Mouse (Mus musculus) midbrain, embryonic 16.5 days (tissue): ENCODE measurements around the gene Plcg1. TPM values are rescaled to one million over a fixed set of nuclear protein-coding genes. Genes with fewer than 3 reads are reported as not detected.

Experiments used
- ATAC-seq: fragments of 200-750 bp; cut with Nextera tagmentation; 2 replicates; pipeline ENCODE4 v1.8.0; 2017; ENCODE audit warnings: moderate TSS enrichment
- H3K27ac ChIP-seq: fragments of 300-500 bp; sonication (generic); 2 replicates; pipeline ENCODE4 v1.5.1; 2014; ENCODE audit warnings: mild to moderate bottlenecking, low read length, mixed read lengths
- H3K27me3 ChIP-seq: fragments of 300-500 bp; sonication (generic); 2 replicates; pipeline ENCODE4 v1.6.1; 2014; ENCODE audit warnings: low read depth, low read length, mixed read lengths; ENCODE audit not compliant: control insufficient read depth, insufficient read depth
- H3K36me3 ChIP-seq: fragments of 300-500 bp; sonication (generic); 2 replicates; pipeline ENCODE4 v1.6.1; 2014; ENCODE audit warnings: mild to moderate bottlenecking, low read length, moderate library complexity, mixed read lengths; ENCODE audit not compliant: control insufficient read depth, insufficient read depth
- H3K4me1 ChIP-seq: fragments of 300-500 bp; sonication (generic); 2 replicates; pipeline ENCODE4 v1.6.1; 2014; ENCODE audit warnings: mild to moderate bottlenecking, low read length, mixed read lengths; ENCODE audit not compliant: control insufficient read depth, insufficient read depth
- H3K4me2 ChIP-seq: fragments of 300-500 bp; sonication (generic); 2 replicates; pipeline ENCODE4 v1.6.1; 2014; ENCODE audit warnings: mild to moderate bottlenecking, low read length, mixed read lengths
- H3K4me3 ChIP-seq: fragments of 300-500 bp; sonication (generic); 2 replicates; pipeline ENCODE4 v1.5.1; 2014; ENCODE audit warnings: low read depth, mild to moderate bottlenecking, low read length, moderate library complexity, mixed read lengths
- H3K9ac ChIP-seq: fragments of 300-500 bp; sonication (generic); 2 replicates; pipeline ENCODE4 v1.6.1; 2014; ENCODE audit warnings: low read depth, low read length, mixed read lengths
- H3K9me3 ChIP-seq: fragments of 300-500 bp; sonication (generic); replicated peaks from 2 replicates; pipeline ENCODE4 v1.6.1; 2014; ENCODE audit warnings: mild to moderate bottlenecking, low read length, mixed read lengths; ENCODE audit not compliant: control insufficient read depth, poor library complexity, severe bottlenecking
- WGBS: fragments of 180-500 bp; shearing (Covaris S2); extraction: QIAGEN DNeasy Blood & Tissue Kit; methylation state at CpG from one replicate; pipeline ENCODE4 v1.1.7; 2014; 5-methylcytosine and 5-hydroxymethylcytosine counted together
- polyA plus RNA-seq: library from polyadenylated mRNA; unstranded; fragments of >200 nt; fragmentation: Nextera tagmentation; extraction: Ambion mirVana; gene quantifications from 2 replicates; pipeline ENCODE4 v1.2.1, GENCODE M21; 2015

Plcg1 gene
- polyA plus RNA-seq, 1 experiment from 2014 or later: 52.1 TPM

- Histone ChIP-seq H3K4me1 (no peaks in the 10 kb centered on the region), H3K9ac (no peak overlapping the region), H3K9me3 (no peaks in the 10 kb centered on the region), H3K4me2 (no peak overlapping the region), H3K36me3 (peaks cover 27% of the 10 kb centered on the region), H3K27me3 (no peaks in the 10 kb centered on the region), H3K4me3 (no peak overlapping the region), H3K27ac (no peak overlapping the region)
- 100% methylated on average over 4 of the region's 4 CpGs for WGBS
- ATAC-seq: no peak
Measured at GRCm38 (mm10) chr2:160723613-160724375, 7.3 kb upstream of the Plcg1 start.

DNA sequence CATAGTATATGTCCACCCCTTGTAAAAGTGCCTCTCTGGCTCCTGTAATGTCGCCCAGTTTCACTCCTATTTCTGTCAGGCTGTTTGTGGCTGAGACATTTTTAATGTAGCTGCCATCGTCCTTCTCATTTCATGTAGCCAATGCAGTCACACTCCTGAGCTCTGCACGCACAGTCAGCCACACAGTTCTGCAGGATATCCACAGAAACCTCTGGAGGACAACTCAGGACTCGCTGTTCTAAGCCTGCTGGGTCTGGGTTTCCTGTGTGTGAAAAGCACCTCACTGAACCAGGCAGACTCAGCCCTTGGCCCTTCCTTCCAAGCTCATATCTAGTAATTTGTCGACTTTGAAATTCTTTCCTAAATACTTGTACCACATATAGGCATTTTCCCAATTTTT lies 6.6 kb upstream of the Plcg1 start:
- H3K36me3 ChIP-seq: peaks cover 25% of the 10 kb centered on the region
- no peaks in the 10 kb centered on the region for H3K9me3 ChIP-seq
- no peaks in the 10 kb centered on the region for H3K4me1 ChIP-seq
- ATAC-seq: no peak
- no peak overlapping the region for H3K4me2 ChIP-seq
- H3K27me3 ChIP-seq: no peaks in the 10 kb centered on the region
- H3K4me3 ChIP-seq: no peak overlapping the region
- H3K9ac ChIP-seq: no peak overlapping the region
- 97% methylated on average over 5 of the region's 5 CpGs for WGBS
- H3K27ac ChIP-seq: no peak overlapping the region

- H3K27me3 ChIP-seq: no peaks in the 10 kb centered on the region
- no peak for ATAC-seq
- H3K27ac ChIP-seq: no peak overlapping the region
- peaks cover 5% of the 10 kb centered on the region for H3K4me1 ChIP-seq
- no peak overlapping the region for H3K4me3 ChIP-seq
- no peak overlapping the region for H3K9ac ChIP-seq
- no peak overlapping the region for H3K4me2 ChIP-seq
- H3K36me3 ChIP-seq: peaks cover 15% of the 10 kb centered on the region
- WGBS: 81% methylated on average over 6 of the region's 6 CpGs
- no peaks in the 10 kb centered on the region for H3K9me3 ChIP-seq
Measured at GRCm38 (mm10) chr2:160725877-160726864, 4.9 kb upstream of the Plcg1 start.

DNA sequence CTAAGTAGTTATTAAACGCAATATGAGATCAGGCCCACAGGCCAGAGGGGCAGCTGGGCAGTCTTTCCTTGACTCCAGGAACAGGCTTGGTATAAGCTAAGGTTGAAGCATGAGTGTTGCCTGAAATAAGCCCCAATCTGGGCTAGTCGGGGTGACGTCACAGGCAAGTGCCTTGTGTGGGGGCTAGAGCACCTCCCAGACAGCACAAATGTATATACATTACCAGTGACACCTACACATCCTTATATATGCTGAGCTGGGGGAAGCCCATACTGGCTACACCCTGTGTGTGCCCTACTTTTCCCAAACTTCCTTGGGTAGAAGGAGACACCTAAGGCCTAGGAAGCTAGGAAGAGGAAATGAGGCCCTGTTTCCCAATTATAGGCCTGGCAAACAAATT lies 2.1 kb upstream of the Plcg1 start:
- Histone ChIP-seq H3K9me3 (no peaks in the 10 kb centered on the region), H3K4me1 (peaks cover 23% of the 10 kb centered on the region), H3K4me3 (no peak overlapping the region), H3K4me2 (no peak overlapping the region), H3K36me3 (peaks cover 4% of the 10 kb centered on the region; the same call in 1 of the 2 replicates), H3K9ac (no peak overlapping the region), H3K27me3 (no peaks in the 10 kb centered on the region), H3K27ac (no peak overlapping the region)
- WGBS: 98% methylated on average over 3 of the region's 3 CpGs
- ATAC-seq: no peak

GRCm38 (mm10) chr2:160729436-160729835 lies 1.7 kb upstream of the Plcg1 start:
- no peak overlapping the region for H3K4me2 ChIP-seq
- 81% methylated on average over 2 of the region's 2 CpGs for WGBS
- H3K27me3 ChIP-seq: no peaks in the 10 kb centered on the region
- H3K4me3 ChIP-seq: no peak overlapping the region
- H3K9ac ChIP-seq: no peak overlapping the region
- peaks cover 27% of the 10 kb centered on the region for H3K4me1 ChIP-seq
- ATAC-seq: no peak
- peaks cover 3% of the 10 kb centered on the region; the same call in 1 of the 2 replicates for H3K36me3 ChIP-seq
- no peaks in the 10 kb centered on the region for H3K9me3 ChIP-seq
- H3K27ac ChIP-seq: no peak overlapping the region

- WGBS: 26% methylated on average over 17 of the region's 17 CpGs
- peak overlapping the region; percentile 97 for H3K27ac ChIP-seq
- no peak; the same call in 1 of the 2 replicates for ATAC-seq
- peak overlapping the region; percentile 92 for H3K4me3 ChIP-seq
- no peaks in the 10 kb centered on the region for H3K27me3 ChIP-seq
- H3K9ac ChIP-seq: peak overlapping the region; percentile 99
- peak overlapping the region; percentile 97 for H3K4me2 ChIP-seq
- peaks cover 34% of the 10 kb centered on the region for H3K4me1 ChIP-seq
- H3K9me3 ChIP-seq: no peaks in the 10 kb centered on the region
- no peaks in the 10 kb centered on the region for H3K36me3 ChIP-seq
Measured at GRCm38 (mm10) chr2:160729851-160730796, 976 bp upstream of the Plcg1 start.

DNA sequence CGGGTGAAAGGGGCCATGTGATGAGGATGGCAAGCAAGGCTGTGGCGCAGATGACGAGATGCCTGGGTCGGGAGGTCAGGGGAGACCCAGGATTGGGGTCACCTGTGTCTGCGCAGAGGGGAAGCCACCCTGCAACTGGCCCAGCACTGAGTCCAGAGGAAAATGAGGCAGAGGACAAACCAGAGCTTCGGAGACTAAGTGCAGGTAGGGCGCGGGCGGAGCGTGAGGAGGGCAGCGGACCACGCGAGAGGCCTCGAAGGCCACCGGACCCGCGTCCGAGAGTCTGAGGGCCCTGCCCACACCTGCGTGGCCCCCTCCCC lies 343 bp upstream of the Plcg1 start:
- 7% methylated on average over 19 of the region's 19 CpGs for WGBS
- H3K4me3 ChIP-seq: peak overlapping the region; percentile 92
- no peak; the same call in 1 of the 2 replicates for ATAC-seq
- peak overlapping the region; percentile 97 for H3K27ac ChIP-seq
- H3K4me2 ChIP-seq: peak overlapping the region; percentile 97
- H3K4me1 ChIP-seq: peaks cover 41% of the 10 kb centered on the region
- peak overlapping the region; percentile 99 for H3K9ac ChIP-seq
- no peaks in the 10 kb centered on the region for H3K9me3 ChIP-seq
- H3K36me3 ChIP-seq: no peaks in the 10 kb centered on the region
- no peaks in the 10 kb centered on the region for H3K27me3 ChIP-seq

GRCm38 (mm10) chr2:160731839-160732261 lies 750 bp downstream of the Plcg1 start:
- Histone ChIP-seq H3K4me3 (peak overlapping the region; percentile 92), H3K36me3 (no peaks in the 10 kb centered on the region; the same call in 1 of the 2 replicates), H3K9me3 (no peaks in the 10 kb centered on the region), H3K27ac (peak overlapping the region; percentile 97), H3K27me3 (no peaks in the 10 kb centered on the region), H3K4me1 (peaks cover 42% of the 10 kb centered on the region), H3K9ac (peak overlapping the region; percentile 99), H3K4me2 (peak overlapping the region; percentile 97)
- under 1% methylated on average over 32 of the region's 32 CpGs for WGBS
- ATAC-seq: peak; percentile 15
